Comparison of ENCODE assay signal across 33 mouse cellular contexts in the genomic region with DNA sequence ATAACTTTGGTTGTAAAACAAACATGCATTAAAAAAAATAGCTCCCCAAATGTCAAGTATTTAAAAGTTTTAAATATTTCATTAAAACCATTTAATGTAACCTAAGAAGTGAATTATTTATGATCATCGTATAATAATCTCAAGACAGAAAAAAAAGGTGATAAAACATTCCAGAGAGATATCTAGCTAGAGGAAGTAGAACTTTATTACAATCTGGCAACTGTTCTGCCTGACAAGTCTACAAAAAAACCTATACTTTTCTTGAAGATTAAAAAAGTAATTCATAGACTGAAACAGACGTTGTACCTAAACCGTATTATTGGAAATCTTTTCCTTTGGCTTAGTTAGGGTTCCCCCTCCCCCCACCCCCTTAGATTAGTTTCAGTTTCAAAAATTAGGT.
"Had no signal": no experiment of that assay in that cellular context is flagged by ENCODE, and none has a peak within 500 bp of the region (broad histone marks: within the 10 kb centered on the region; RNA-seq: fewer than 3 reads in every experiment).

No protein-coding gene starts in this region.

- H3K27ac ChIP-seq: heart, embryonic 10.5 days; heart, embryonic 13.5 days; heart, embryonic 15.5 days; hindbrain, embryonic 10.5 days; intestine, embryonic 15.5 days; kidney, embryonic 15.5 days; kidney, postnatal 0 days; left cerebral cortex, adult 2 months had no signal

- H3K9ac ChIP-seq: heart, embryonic 12.5 days; heart, embryonic 13.5 days; heart, embryonic 15.5 days; hindbrain, embryonic 12.5 days; hindbrain, embryonic 14.5 days; intestine, embryonic 15.5 days; kidney, embryonic 15.5 days had no signal

- H3K27me3 ChIP-seq: heart, embryonic 12.5 days; heart, embryonic 13.5 days; heart, embryonic 15.5 days; hindbrain, embryonic 12.5 days; intestine, embryonic 15.5 days; kidney, embryonic 15.5 days had no signal

- DNase-seq: heart, postnatal 10 days; heart, postnatal 14 days; heart, postnatal 36 days; heart, postnatal 4 days; kidney, adult 11 months; kidney, adult 18-20 months; kidney, adult 2 months; kidney, adult 8-10 months; kidney, adult 9 months; kidney, postnatal 10 days; kidney, postnatal 14 days; kidney, postnatal 25 days; kidney, postnatal 36 days; kidney, postnatal 4 days; layer of hippocampus, adult 9-11 months; layer of hippocampus, postnatal 36 days had no signal

- H3K4me3 ChIP-seq: heart, embryonic 10.5 days; heart, embryonic 12.5 days; heart, embryonic 13.5 days; heart, embryonic 15.5 days; hindbrain, embryonic 10.5 days; hindbrain, embryonic 12.5 days; intestine, embryonic 15.5 days; kidney, embryonic 15.5 days; layer of hippocampus, adult 2 months; left cerebral cortex, adult 2 months had no signal

- H3K9me3 ChIP-seq: heart, embryonic 10.5 days; heart, embryonic 12.5 days; heart, embryonic 13.5 days; heart, embryonic 15.5 days; hindbrain, embryonic 10.5 days; hindbrain, embryonic 12.5 days; intestine, embryonic 15.5 days; kidney, embryonic 15.5 days had no signal

- H3K36me3 ChIP-seq: heart, embryonic 10.5 days; heart, embryonic 12.5 days; heart, embryonic 13.5 days; heart, embryonic 15.5 days; hindbrain, embryonic 12.5 days; intestine, embryonic 15.5 days had no signal

- ATAC-seq: hindbrain, postnatal 0 days; inflammation-experienced regulatory T-cells, adult 6 months; intestine, embryonic 15.5 days; intestine, embryonic 16.5 days; intestine, postnatal 0 days had no signal

- H3K4me2 ChIP-seq: heart, embryonic 11.5 days; heart, embryonic 12.5 days; heart, embryonic 13.5 days; heart, embryonic 15.5 days; hindbrain, embryonic 12.5 days; hindbrain, embryonic 14.5 days; intestine, embryonic 15.5 days; kidney, embryonic 15.5 days had no signal
